Mouse (Mus musculus): Measurements from ENCODE around the gene Onecut1. TPM values are rescaled to one million over a fixed set of nuclear protein-coding genes. Genes with fewer than 3 reads are reported as not detected.

Onecut1 gene
- total and polyA plus RNA-seq, 2 experiments from 2014 or later, result 2.6 to 4.2 TPM

DNA sequence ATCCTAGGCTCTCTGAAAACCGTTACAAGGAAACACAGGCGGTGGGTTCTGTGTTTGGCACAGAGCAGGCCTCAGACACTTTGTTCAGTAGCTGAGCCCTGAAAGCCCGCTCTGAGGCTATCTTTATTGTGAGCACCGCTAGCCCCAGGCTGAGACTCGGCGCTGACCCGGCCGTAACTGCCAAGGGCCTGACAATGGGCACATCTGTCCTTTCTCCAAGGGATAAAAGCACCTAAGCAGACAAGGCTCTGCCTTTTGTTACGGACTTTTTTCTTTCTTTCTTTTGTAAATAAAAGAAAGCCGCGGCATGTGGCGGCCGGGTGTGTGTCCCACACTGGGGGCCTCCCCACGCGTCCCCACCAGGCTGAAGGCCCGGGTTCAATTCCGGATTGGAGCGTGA is 1.3 kb upstream of the Onecut1 start:
- Histone ChIP-seq H3K9me3 (ENCODE audit: low read length) (no peaks in the 10 kb centered on the region), H3K36me3 (ENCODE audit: insufficient read depth, low read length) (no peaks in the 10 kb centered on the region), H3K4me3 (ENCODE audit: low read length) (no peak overlapping the region), H3K27me3 (ENCODE audit: insufficient read depth, low read length) (peaks cover 90% of the 10 kb centered on the region), H3K4me2 (ENCODE audit: low read depth, low read length) (no peak overlapping the region), H3K4me1 (ENCODE audit: insufficient read depth, low read length) (peaks cover 4% of the 10 kb centered on the region; the same call in 1 of the 2 replicates), H3K9ac (replicated peaks; ENCODE audit: low read length) (no peak overlapping the region), H3K27ac (no peak overlapping the region)
- no peak for TF ChIP-seq CTCF (IDR thresholded peaks at IDR 0.05; ENCODE audit: low read depth)
- 11% methylated on average over 18 of the region's 18 CpGs for WGBS
- no peak for DNase-seq (ENCODE audit: low spot score)
- ATAC-seq, result no peak

DNA sequence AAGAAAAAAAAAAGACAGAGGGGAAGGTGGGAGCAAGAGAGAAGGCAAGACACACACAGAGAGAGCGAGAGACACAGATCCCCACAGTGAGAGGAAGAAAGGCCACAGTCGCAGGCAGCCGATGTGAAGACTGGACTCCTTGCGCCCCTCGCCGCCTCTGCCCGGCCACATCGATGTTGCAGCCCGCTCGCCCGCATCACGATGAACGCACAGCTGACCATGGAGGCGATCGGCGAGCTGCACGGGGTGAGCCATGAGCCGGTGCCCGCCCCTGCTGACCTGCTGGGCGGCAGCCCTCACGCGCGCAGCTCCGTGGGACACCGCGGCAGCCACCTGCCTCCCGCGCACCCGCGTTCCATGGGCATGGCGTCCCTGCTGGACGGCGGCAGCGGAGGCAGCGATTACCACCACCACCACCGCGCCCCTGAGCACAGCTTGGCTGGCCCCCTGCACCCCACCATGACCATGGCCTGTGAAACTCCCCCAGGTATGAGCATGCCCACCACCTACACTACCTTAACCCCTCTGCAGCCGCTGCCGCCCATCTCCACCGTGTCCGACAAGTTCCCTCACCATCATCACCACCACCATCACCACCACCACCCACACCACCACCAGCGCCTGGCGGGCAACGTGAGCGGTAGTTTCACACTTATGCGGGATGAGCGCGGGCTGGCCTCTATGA is 517 bp downstream of the Onecut1 start:
- ATAC-seq, result peak; percentile 22; the same call in 1 of the 2 replicates
- Histone ChIP-seq H3K9ac (replicated peaks; ENCODE audit: low read length) (peak overlapping the region; percentile 49; the same call in 1 of the 2 replicates), H3K4me1 (ENCODE audit: insufficient read depth, low read length) (peaks cover 4% of the 10 kb centered on the region; the same call in 1 of the 2 replicates), H3K27ac (no peak overlapping the region; the same call in 1 of the 2 replicates), H3K36me3 (ENCODE audit: insufficient read depth, low read length) (no peaks in the 10 kb centered on the region), H3K4me3 (ENCODE audit: low read length) (peak overlapping the region; percentile 47), H3K9me3 (ENCODE audit: low read length) (no peaks in the 10 kb centered on the region), H3K27me3 (ENCODE audit: insufficient read depth, low read length) (peaks cover 92% of the 10 kb centered on the region), H3K4me2 (ENCODE audit: low read depth, low read length) (peak overlapping the region; percentile 94)
- no peak for DNase-seq (ENCODE audit: low spot score)
- WGBS, result under 1% methylated on average over 46 of the region's 48 CpGs
- TF ChIP-seq CTCF (IDR thresholded peaks at IDR 0.05; ENCODE audit: low read depth), result no peak

DNA sequence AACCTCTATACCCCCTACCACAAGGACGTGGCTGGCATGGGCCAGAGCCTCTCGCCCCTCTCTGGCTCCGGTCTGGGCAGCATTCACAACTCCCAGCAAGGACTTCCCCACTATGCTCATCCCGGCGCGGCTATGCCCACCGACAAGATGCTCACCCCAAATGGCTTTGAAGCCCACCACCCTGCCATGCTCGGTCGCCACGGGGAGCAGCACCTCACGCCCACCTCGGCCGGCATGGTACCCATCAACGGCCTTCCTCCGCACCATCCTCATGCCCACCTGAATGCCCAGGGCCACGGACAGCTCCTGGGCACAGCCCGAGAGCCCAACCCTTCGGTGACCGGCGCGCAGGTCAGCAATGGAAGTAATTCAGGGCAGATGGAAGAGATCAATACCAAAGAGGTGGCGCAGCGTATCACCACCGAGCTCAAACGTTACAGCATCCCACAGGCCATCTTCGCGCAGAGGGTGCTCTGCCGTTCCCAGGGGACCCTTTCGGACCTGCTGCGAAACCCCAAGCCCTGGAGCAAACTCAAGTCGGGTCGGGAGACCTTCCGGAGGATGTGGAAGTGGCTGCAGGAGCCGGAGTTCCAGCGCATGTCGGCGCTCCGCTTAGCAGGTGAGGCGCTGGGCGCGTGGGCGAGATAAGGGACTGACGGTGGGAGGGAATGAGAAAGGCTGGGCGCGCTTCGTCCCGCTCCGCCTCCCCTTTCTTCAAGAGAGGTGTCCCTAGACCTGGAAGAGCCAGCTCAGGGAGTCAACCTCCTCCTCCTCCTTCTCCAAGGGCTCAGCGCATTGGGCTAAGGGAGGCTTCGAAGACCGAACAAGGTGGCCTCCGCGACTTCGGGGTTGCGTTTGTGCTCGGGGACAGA is 1.3 kb downstream of the Onecut1 start:
- no peak for TF ChIP-seq CTCF (IDR thresholded peaks at IDR 0.05; ENCODE audit: low read depth)
- no peak overlapping the region for H3K27ac ChIP-seq
- peaks cover 87% of the 10 kb centered on the region for H3K27me3 ChIP-seq (ENCODE audit: insufficient read depth, low read length)
- ATAC-seq, result no peak
- under 1% methylated on average over 55 of the region's 56 CpGs for WGBS
- peaks cover 4% of the 10 kb centered on the region; the same call in 1 of the 2 replicates for H3K4me1 ChIP-seq (ENCODE audit: insufficient read depth, low read length)
- no peak for DNase-seq (ENCODE audit: low spot score)
- no peak overlapping the region for H3K9ac ChIP-seq (replicated peaks; ENCODE audit: low read length)
- H3K4me3 ChIP-seq (ENCODE audit: low read length), result peak overlapping the region; percentile 47
- no peaks in the 10 kb centered on the region for H3K9me3 ChIP-seq (ENCODE audit: low read length)
- peak overlapping the region; percentile 94 for H3K4me2 ChIP-seq (ENCODE audit: low read depth, low read length)
- H3K36me3 ChIP-seq (ENCODE audit: insufficient read depth, low read length), result no peaks in the 10 kb centered on the region

DNA sequence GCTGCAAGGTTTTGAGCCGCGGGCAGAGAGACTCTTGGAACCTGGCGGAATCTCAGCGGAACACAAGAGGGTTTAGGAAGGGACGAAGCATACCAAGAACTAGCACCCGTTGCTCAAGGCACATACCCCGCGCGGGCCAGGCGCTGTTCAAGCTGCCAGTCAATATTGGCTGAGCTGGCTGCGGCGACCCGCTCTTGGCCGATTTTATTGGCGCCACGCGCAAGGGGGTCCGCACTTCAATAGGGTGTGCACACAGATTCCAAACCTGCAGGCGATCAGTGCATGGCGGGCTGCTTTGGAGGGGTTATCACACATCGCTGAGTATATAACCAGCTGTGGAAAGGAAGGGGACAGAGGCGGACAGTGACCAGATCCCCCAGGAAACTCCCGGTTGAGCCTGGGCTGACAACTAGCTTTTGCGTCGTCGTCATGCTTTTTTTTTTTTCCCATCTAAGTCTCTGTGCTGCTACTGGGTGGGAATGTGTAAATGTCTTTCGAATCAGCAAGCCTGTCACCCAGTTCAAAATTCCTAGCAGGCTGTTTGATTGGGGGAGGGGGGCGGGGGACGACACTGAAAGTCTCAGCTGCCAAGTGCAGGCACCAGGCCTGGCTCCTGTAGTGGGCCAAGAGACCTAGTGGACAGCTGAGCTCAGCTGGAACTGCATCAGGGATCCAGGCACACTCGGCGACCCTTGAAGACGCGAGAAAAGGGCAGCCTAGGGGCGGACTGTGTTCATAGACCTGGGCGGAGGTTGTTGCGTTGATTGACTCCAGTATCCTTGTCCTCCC is 2.1 kb downstream of the Onecut1 start:
- WGBS, result 1% methylated on average over 36 of the region's 36 CpGs
- Histone ChIP-seq H3K9ac (replicated peaks; ENCODE audit: low read length) (no peak overlapping the region), H3K4me2 (ENCODE audit: low read depth, low read length) (peak overlapping the region; percentile 94), H3K4me3 (ENCODE audit: low read length) (peak overlapping the region; percentile 47), H3K27ac (no peak overlapping the region), H3K9me3 (ENCODE audit: low read length) (no peaks in the 10 kb centered on the region), H3K36me3 (ENCODE audit: insufficient read depth, low read length) (no peaks in the 10 kb centered on the region), H3K4me1 (ENCODE audit: insufficient read depth, low read length) (peaks cover 4% of the 10 kb centered on the region; the same call in 1 of the 2 replicates), H3K27me3 (ENCODE audit: insufficient read depth, low read length) (peaks cover 86% of the 10 kb centered on the region)
- no peak for TF ChIP-seq CTCF (IDR thresholded peaks at IDR 0.05; ENCODE audit: low read depth)
- no peak for DNase-seq (ENCODE audit: low spot score)
- no peak for ATAC-seq

GRCm38 (mm10) chr9:74864471-74864870 is 2.8 kb downstream of the Onecut1 start:
- 0 out of 2 replicates have a peak overlapping the region, but pooled peaks have one; percentile 47 for H3K4me3 ChIP-seq (ENCODE audit: low read length)

More at GRCm38 (mm10) chr9:74864471-74864870, 2.8 kb downstream of the Onecut1 start:
- Histone ChIP-seq H3K36me3 (ENCODE audit: insufficient read depth, low read length) (no peaks in the 10 kb centered on the region), H3K4me2 (ENCODE audit: low read depth, low read length) (0 out of 2 replicates have a peak overlapping the region, but pooled peaks have one; percentile 94), H3K27ac (no peak overlapping the region), H3K9ac (replicated peaks; ENCODE audit: low read length) (no peak overlapping the region), H3K9me3 (ENCODE audit: low read length) (no peaks in the 10 kb centered on the region), H3K4me1 (ENCODE audit: insufficient read depth, low read length) (peaks cover 4% of the 10 kb centered on the region; the same call in 1 of the 2 replicates), H3K27me3 (ENCODE audit: insufficient read depth, low read length) (peaks cover 80% of the 10 kb centered on the region)
- no peak for ATAC-seq
- no peak for TF ChIP-seq CTCF (IDR thresholded peaks at IDR 0.05; ENCODE audit: low read depth)
- 4% methylated on average over 14 of the region's 14 CpGs for WGBS
- no peak for DNase-seq (ENCODE audit: low spot score)
